Mouse (Mus musculus): ENCODE measurements around the gene Kif5c. TPM values are rescaled to one million over a fixed set of nuclear protein-coding genes. Genes with fewer than 3 reads are reported as not detected.

Gene Kif5c
- 1 to 10 TPM in 1 of 4 experiments, under 1 TPM in 3; 0.24 to 2.2 (median 0.90) TPM for total RNA-seq (2022)

GRCm38 (mm10) chr2:49618829-49619718 is at the start of gene Kif5c:
Kif5c (plus strand) TSS chr2:49619298.
- DNase-seq (ENCODE audit: low spot score in 2 of 2): peak; percentile 45 to 56

- DNase-seq (ENCODE audit: low spot score in 2 of 2): no peak
Measured at GRCm38 (mm10) chr2:49569862-49570777, 49.0 kb upstream of the Kif5c start.

GRCm38 (mm10) chr2:49570778-49571101 is 48.4 kb upstream of the Kif5c start:
- DNase-seq (ENCODE audit: low spot score in 2 of 2): no peak

- DNase-seq (ENCODE audit: low spot score in 2 of 2): no peak
Measured at GRCm38 (mm10) chr2:49571159-49571920, 47.8 kb upstream of the Kif5c start.

- no peak for DNase-seq (ENCODE audit: low spot score in 2 of 2)
Measured at GRCm38 (mm10) chr2:49572111-49572642, 46.9 kb upstream of the Kif5c start.

GRCm38 (mm10) chr2:49572684-49573083 is 46.4 kb upstream of the Kif5c start:
- no peak for DNase-seq (ENCODE audit: low spot score in 2 of 2)

GRCm38 (mm10) chr2:49573282-49573681 is 45.8 kb upstream of the Kif5c start:
- no peak for DNase-seq (ENCODE audit: low spot score in 2 of 2)

GRCm38 (mm10) chr2:49580585-49580984 is 38.5 kb upstream of the Kif5c start:
- no peak for DNase-seq (ENCODE audit: low spot score in 2 of 2)

GRCm38 (mm10) chr2:49582546-49582945 is 36.6 kb upstream of the Kif5c start:
- no peak for DNase-seq (ENCODE audit: low spot score in 2 of 2)

- no peak for DNase-seq (ENCODE audit: low spot score in 2 of 2)
Measured at GRCm38 (mm10) chr2:49583311-49583710, 35.8 kb upstream of the Kif5c start.

- DNase-seq (ENCODE audit: low spot score in 2 of 2): no peak
Measured at GRCm38 (mm10) chr2:49590450-49590849, 28.6 kb upstream of the Kif5c start.

- DNase-seq (ENCODE audit: low spot score in 2 of 2): no peak
Measured at GRCm38 (mm10) chr2:49592926-49593325, 26.2 kb upstream of the Kif5c start.

GRCm38 (mm10) chr2:49594886-49595285 is 24.2 kb upstream of the Kif5c start:
- DNase-seq (ENCODE audit: low spot score in 2 of 2): no peak

- DNase-seq (ENCODE audit: low spot score in 2 of 2): no peak
Measured at GRCm38 (mm10) chr2:49596318-49596717, 22.8 kb upstream of the Kif5c start.

GRCm38 (mm10) chr2:49600021-49600681 is 18.9 kb upstream of the Kif5c start:
- no peak for DNase-seq (ENCODE audit: low spot score in 2 of 2)

- DNase-seq (ENCODE audit: low spot score in 2 of 2): no peak
Measured at GRCm38 (mm10) chr2:49602791-49603349, 16.2 kb upstream of the Kif5c start.

- no peak for DNase-seq (ENCODE audit: low spot score in 2 of 2)
Measured at GRCm38 (mm10) chr2:49609611-49610010, 9.5 kb upstream of the Kif5c start.

- DNase-seq (ENCODE audit: low spot score in 2 of 2): no peak
Measured at GRCm38 (mm10) chr2:49616765-49617164, 2.3 kb upstream of the Kif5c start.

- DNase-seq (ENCODE audit: low spot score in 2 of 2): no peak
Measured at GRCm38 (mm10) chr2:49619719-49620522, 823 bp downstream of the Kif5c start.

Measured in gastrocnemius, adult 8-10 months (tissue).